Mouse (Mus musculus): Measurements from ENCODE around the gene Ggcx. TPM values are rescaled to one million over a fixed set of nuclear protein-coding genes. Genes with fewer than 3 reads are reported as not detected.
"Not testable (repeated sequence)": the region's sequence is repeated elsewhere in the genome, so short reads cannot be mapped to it uniquely, and the experiment has no call there.

Gene Ggcx
- polyA plus RNA-seq, 1 experiment from 2014 or later = 21.8 TPM

DNA sequence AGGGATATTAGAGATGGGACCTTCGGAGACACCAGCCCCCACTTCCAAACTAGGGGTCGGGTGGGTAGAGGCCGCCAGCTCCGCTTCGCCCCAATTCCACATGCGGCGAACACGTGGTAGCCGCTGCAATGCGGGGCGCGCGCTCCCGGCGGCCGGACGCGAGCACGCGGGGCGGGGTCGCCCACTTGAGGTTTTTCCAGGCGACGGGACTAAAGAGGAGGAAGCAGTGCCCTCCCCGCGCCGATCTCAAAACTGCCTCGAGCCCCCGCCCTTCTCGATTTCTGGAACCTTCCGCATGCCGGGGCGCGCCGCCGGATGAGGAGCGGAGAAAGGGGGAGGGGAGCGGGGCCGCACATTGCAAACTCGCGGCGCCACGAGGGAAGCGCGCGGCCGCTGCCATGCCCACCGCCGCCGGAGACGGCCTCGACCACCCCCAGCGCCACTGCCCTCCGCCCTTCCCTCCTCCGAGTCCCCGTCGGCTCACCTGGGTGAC, 24.8 kb downstream of the Ggcx start:
- Histone ChIP-seq H3K4me3 (peak overlapping the region; percentile 88), H3K27ac (peak overlapping the region; percentile 94), H3K4me1 (peaks cover 48% of the 10 kb centered on the region), H3K9ac (peak overlapping the region; percentile 95), H3K4me2 (peak overlapping the region; percentile 79), H3K9me3 (replicated peaks) (no peaks in the 10 kb centered on the region), H3K36me3 (peaks cover 43% of the 10 kb centered on the region), H3K27me3 (replicated peaks) (no peaks in the 10 kb centered on the region)
- ATAC-seq = peak; percentile 48
- WGBS (ENCODE audit: insufficient replicate concordance) = under 1% methylated on average over 57 of the region's 57 CpGs

DNA sequence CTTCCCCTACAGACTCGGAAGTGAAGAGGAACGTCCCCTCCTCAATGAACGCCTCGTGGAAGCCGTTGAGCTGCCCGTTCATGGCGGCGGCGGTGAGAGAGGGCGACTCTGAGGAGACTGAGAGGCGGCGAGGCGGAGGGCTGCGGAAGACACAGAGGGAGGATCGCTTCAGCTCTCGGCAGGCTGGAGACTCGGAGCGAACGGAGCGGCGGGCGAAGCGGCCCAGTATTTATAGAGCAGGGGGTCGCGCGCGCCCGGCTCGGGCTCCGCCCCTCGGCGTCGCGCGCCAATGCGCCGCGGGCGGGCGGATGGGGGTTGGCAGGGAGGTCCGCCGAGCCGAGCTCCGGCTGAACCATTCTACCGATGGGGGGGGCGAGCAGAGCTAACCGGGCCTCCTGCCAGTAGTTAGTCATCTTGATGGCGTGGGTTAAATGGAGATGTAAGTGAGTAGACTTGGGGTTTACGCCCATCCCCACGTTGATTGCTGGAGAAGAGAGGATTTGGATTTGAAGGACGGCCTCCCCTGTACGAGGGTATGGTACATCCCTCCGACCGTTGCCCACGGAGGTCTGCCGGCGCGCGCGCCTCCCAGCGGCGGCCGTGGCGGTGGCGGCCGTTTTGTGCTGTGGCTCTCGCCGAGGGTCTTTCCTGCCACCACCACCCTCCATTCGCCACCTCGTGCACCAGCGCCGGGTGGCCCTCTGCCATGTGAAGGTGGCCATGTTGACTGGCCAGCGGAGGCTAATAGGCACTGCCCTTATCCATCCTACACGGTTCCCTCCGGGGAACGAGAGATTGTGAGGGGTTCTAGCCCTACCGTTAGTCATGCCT, 25.5 kb downstream of the Ggcx start, which contains the start of gene Mat2a:
Mat2a (minus strand) TSS at position 204 of the 831 bp plus-strand sequence.
- WGBS (ENCODE audit: insufficient replicate concordance) = under 1% methylated on average over 77 of the region's 77 CpGs
- H3K4me3 ChIP-seq = peak within 1 kb of the TSS; percentile 88
- no peaks in the 10 kb centered on the region for H3K27me3 ChIP-seq (replicated peaks)
- H3K9me3 ChIP-seq (replicated peaks) = no peaks in the 10 kb centered on the region
- peaks cover 36% of the 10 kb centered on the region for H3K36me3 ChIP-seq
- ATAC-seq = peak; percentile 83
- H3K4me2 ChIP-seq = peak within 1 kb of the TSS; percentile 79
- peak within 1 kb of the TSS; percentile 95 for H3K9ac ChIP-seq
- H3K4me1 ChIP-seq = peaks cover 48% of the 10 kb centered on the region
- peak within 1 kb of the TSS; percentile 94 for H3K27ac ChIP-seq

- Histone ChIP-seq H3K4me3 (peak overlapping the region; percentile 88), H3K27ac (peak overlapping the region; percentile 94), H3K4me1 (peaks cover 44% of the 10 kb centered on the region), H3K4me2 (peak overlapping the region; percentile 79), H3K9me3 (replicated peaks) (no peaks in the 10 kb centered on the region), H3K36me3 (peaks cover 28% of the 10 kb centered on the region), H3K9ac (peak overlapping the region; percentile 95), H3K27me3 (replicated peaks) (no peaks in the 10 kb centered on the region)
- peak; percentile 16; the same call in 1 of the 2 replicates for ATAC-seq
- WGBS (ENCODE audit: insufficient replicate concordance) = 8% methylated on average over 17 of the region's 17 CpGs
These were observed 26.3 kb downstream of the Ggcx start for GRCm38 (mm10) chr6:72440186-72440990.

DNA sequence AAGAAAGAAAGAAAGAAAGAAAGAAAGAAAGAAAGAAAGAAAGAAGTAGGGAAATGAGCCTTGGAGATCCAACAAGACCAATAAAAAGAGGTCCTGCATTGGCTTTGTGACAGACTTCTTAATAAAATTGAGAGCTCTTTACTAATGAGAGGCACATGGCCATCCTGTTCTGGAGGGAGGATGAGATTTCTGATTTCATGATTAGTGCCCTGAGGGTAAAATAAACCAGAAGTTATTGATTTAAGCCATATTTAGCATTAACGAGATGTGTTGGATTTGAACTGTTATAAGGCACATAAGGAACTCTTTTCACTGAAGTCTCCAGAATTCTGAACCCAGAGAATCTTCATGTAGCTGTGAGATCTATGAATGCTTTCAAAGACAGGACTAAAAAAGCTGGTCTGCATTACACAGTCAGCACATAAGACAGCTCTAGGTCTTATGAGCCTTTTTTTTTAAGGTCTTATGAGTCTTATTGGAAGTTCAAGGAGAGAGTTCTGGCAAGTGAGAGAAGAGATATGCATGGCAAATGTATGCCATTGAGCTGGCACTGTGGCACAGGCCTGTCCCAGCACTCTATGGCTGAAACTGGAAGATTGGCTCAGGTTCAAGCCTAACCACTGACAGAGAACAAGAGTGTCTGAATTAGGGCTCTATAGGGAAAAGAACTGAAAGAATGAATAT, 29.0 kb downstream of the Ggcx start:
- Histone ChIP-seq H3K27ac (no peak overlapping the region), H3K4me1 (peaks cover 30% of the 10 kb centered on the region), H3K36me3 (peaks cover 3% of the 10 kb centered on the region), H3K9ac (no peak overlapping the region), H3K4me2 (no peak overlapping the region), H3K9me3 (replicated peaks) (no peaks in the 10 kb centered on the region), H3K27me3 (replicated peaks) (no peaks in the 10 kb centered on the region), H3K4me3 (no peak overlapping the region)
- ATAC-seq = no peak
- 76% methylated on average over 1 of the region's 1 CpGs for WGBS (ENCODE audit: insufficient replicate concordance)

DNA sequence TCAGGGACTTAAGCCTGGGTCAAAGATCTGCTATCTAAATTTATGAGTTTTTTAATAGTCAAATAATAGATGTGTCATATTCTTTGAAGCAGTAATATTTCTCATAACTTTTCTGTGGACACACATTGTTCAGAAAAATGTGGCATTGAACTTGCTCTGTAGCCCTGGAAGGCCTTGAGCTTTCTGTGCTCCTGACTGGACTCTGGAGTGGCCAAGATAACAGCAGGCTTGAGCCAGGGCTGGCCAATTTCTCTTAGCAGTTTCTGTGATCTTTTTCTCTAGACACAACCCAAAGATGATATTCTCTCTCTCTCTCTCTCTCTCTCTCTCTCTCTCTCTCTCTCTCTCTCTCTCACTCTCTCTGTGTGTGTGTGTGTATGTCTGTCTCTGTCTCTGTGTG, 30.9 kb downstream of the Ggcx start:
- no peak overlapping the region for H3K9ac ChIP-seq

GRCm38 (mm10) chr6:72447487-72447886, 33.4 kb downstream of the Ggcx start:
- H3K4me2 ChIP-seq = no peak overlapping the region
- H3K27me3 ChIP-seq (replicated peaks) = 0 out of 2 replicates have a peak, but pooled peaks cover 6% of the 10 kb centered on the region
- H3K4me3 ChIP-seq = no peak overlapping the region
- peaks cover 13% of the 10 kb centered on the region for H3K4me1 ChIP-seq
- H3K27ac ChIP-seq = no peak overlapping the region
- ATAC-seq = peak; percentile 59; the same call in 1 of the 2 replicates
- WGBS (ENCODE audit: insufficient replicate concordance) = 63% methylated on average over 2 of the region's 2 CpGs
- H3K36me3 ChIP-seq = no peaks in the 10 kb centered on the region
- no peaks in the 10 kb centered on the region for H3K9me3 ChIP-seq (replicated peaks)
- no peak overlapping the region for H3K9ac ChIP-seq

More for the DNA sequence above, 30.9 kb downstream of the Ggcx start:
- H3K9me3 ChIP-seq (replicated peaks) = no peaks in the 10 kb centered on the region
- no peaks in the 10 kb centered on the region for H3K36me3 ChIP-seq
- H3K27me3 ChIP-seq (replicated peaks) = 0 out of 2 replicates have a peak, but pooled peaks cover 6% of the 10 kb centered on the region
- H3K27ac ChIP-seq = no peak overlapping the region
- H3K4me3 ChIP-seq = no peak overlapping the region
- no peak overlapping the region for H3K4me2 ChIP-seq
- no peak for ATAC-seq
- peaks cover 29% of the 10 kb centered on the region for H3K4me1 ChIP-seq

- H3K4me2 ChIP-seq; ATAC-seq; H3K9ac ChIP-seq; H3K27ac ChIP-seq; H3K4me3 ChIP-seq; H3K36me3 ChIP-seq; H3K27me3 ChIP-seq (replicated peaks); H3K9me3 ChIP-seq (replicated peaks): not testable (repeated sequence)
- WGBS (ENCODE audit: insufficient replicate concordance) = 67% methylated on average over 2 of the region's 2 CpGs
- H3K4me1 ChIP-seq = peaks cover 45% of the 10 kb centered on the region
These were observed 37.7 kb downstream of the Ggcx start for GRCm38 (mm10) chr6:72451778-72452177.

DNA sequence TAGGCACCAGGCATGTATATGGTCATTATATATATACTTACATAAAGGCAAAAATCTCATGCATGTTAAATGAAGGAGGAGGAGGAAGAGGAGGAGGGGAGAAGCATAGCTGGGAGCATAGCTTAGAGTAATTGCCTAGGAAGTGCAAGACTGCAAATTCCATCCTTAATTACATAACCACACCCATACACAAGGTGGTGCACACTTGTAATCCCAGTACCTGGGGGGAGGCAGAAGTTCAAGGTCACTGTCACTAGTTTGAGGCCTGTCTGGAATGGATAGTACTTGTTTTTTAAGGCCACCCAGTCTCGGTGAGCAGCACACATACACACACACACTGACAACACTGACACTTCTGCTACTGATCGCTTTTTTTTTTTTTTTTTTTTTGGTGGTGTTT, 38.2 kb downstream of the Ggcx start:
- ATAC-seq = no peak
- H3K4me3 ChIP-seq = no peak overlapping the region
- no peaks in the 10 kb centered on the region for H3K9me3 ChIP-seq (replicated peaks)

GRCm38 (mm10) chr6:72453578-72453977, 39.5 kb downstream of the Ggcx start:
- WGBS (ENCODE audit: insufficient replicate concordance) = 72% methylated on average over 3 of the region's 3 CpGs
- Histone ChIP-seq H3K27ac (peak overlapping the region; percentile 76), H3K4me1 (peaks cover 39% of the 10 kb centered on the region), H3K4me2 (no peak overlapping the region), H3K9ac (no peak overlapping the region), H3K4me3 (no peak overlapping the region), H3K27me3 (replicated peaks) (0 out of 2 replicates have a peak, but pooled peaks cover 6% of the 10 kb centered on the region), H3K9me3 (replicated peaks) (no peaks in the 10 kb centered on the region), H3K36me3 (no peaks in the 10 kb centered on the region)
- ATAC-seq = no peak

More for the DNA sequence above, 38.2 kb downstream of the Ggcx start:
- H3K27ac ChIP-seq = no peak overlapping the region
- peaks cover 45% of the 10 kb centered on the region for H3K4me1 ChIP-seq
- no peak overlapping the region for H3K9ac ChIP-seq
- H3K27me3 ChIP-seq (replicated peaks) = 0 out of 2 replicates have a peak, but pooled peaks cover 6% of the 10 kb centered on the region
- H3K36me3 ChIP-seq = no peaks in the 10 kb centered on the region
- no peak overlapping the region for H3K4me2 ChIP-seq
- 87% methylated on average over 2 of the region's 2 CpGs for WGBS (ENCODE audit: insufficient replicate concordance)

DNA sequence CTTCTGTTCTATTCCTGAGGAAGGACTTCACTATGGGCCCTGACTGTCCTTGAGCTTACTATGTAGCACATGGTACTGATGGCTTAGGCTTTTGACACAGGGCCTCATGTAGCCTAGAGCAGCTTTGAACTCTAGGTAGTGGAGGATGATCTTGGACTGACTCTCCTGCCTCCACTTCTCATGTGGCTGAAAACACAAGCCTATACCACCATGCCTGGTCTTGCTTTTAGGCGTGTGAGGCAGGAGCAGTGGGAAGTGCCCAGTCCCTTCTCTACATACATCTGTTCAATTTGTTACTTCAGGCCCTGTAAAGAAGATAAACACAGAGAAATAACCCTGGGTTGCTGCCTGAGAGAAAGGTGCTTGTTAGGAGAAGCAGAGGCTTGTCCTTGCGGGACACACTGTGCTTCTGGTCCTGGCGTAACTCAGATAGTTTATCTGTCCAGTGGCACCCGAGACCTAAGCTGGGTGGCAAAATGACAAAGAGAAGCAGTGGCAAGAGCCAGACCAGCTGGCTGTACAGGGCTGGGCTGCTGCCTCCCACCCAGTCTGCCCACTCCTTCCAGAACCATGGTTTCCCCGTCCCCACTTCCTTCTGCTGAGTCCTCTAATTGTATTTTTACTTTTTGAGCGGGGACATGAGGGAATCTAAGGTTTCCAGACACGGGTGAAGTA, 40.1 kb downstream of the Ggcx start:
- Histone ChIP-seq H3K9me3 (replicated peaks) (no peaks in the 10 kb centered on the region), H3K9ac (peak overlapping the region; percentile 20; the same call in 1 of the 2 replicates), H3K27me3 (replicated peaks) (0 out of 2 replicates have a peak, but pooled peaks cover under 1% of the 10 kb centered on the region), H3K27ac (peak overlapping the region; percentile 76), H3K4me2 (no peak overlapping the region), H3K4me1 (peaks cover 44% of the 10 kb centered on the region), H3K36me3 (no peaks in the 10 kb centered on the region), H3K4me3 (no peak overlapping the region)
- peak; percentile 87 for ATAC-seq
- WGBS (ENCODE audit: insufficient replicate concordance) = 37% methylated on average over 7 of the region's 7 CpGs

- Histone ChIP-seq H3K27me3 (replicated peaks) (no peaks in the 10 kb centered on the region), H3K27ac (no peak overlapping the region), H3K4me1 (peaks cover 49% of the 10 kb centered on the region), H3K9me3 (replicated peaks) (no peaks in the 10 kb centered on the region), H3K9ac (no peak overlapping the region), H3K4me3 (no peak overlapping the region), H3K36me3 (no peaks in the 10 kb centered on the region), H3K4me2 (no peak overlapping the region)
- 73% methylated on average over 7 of the region's 7 CpGs for WGBS (ENCODE audit: insufficient replicate concordance)
- ATAC-seq = no peak; the same call in 1 of the 2 replicates
These were observed 40.8 kb downstream of the Ggcx start for GRCm38 (mm10) chr6:72454833-72455373.

Measured in liver, embryonic 12.5 days (tissue).